Mouse (Mus musculus) liver, adult 2 months (tissue): ENCODE results near the gene Kif5c. TPM values are rescaled to one million over a fixed set of nuclear protein-coding genes. Genes with fewer than 3 reads are reported as not detected.

ENCODE experiments used
- DNase-seq: peaks from one replicate; pipeline ENCODE4 v3.0.0-alpha.2; 2011; ENCODE audit warnings: low read depth, low spot score; ENCODE audit errors: extremely low read depth
- H3K27ac ChIP-seq: fragments of 200-500 bp; replicated peaks from 2 replicates; pipeline ENCODE4 v1.5.1; 2012; ENCODE audit warnings: low read depth, mild to moderate bottlenecking, control low read depth, inconsistent platforms, low read length; ENCODE audit not compliant: insufficient read depth
- H3K27me3 ChIP-seq: fragments of 200-500 bp; 2 replicates; pipeline ENCODE4 v1.6.1; 2012; ENCODE audit warnings: mild to moderate bottlenecking, moderate library complexity, low read length, inconsistent platforms; ENCODE audit not compliant: control insufficient read depth, insufficient read depth
- H3K36me3 ChIP-seq: fragments of 200-500 bp; 2 replicates; pipeline ENCODE4 v1.6.1; 2012; ENCODE audit warnings: low read length, inconsistent platforms; ENCODE audit not compliant: control insufficient read depth, insufficient read depth
- H3K4me1 ChIP-seq: fragments of 200-500 bp; 2 replicates; pipeline ENCODE4 v1.6.1; 2011; ENCODE audit warnings: low read length; ENCODE audit not compliant: control insufficient read depth, insufficient read depth
- H3K4me3 ChIP-seq: fragments of 200-500 bp; 2 replicates; pipeline ENCODE4 v1.5.1; 2011; ENCODE audit warnings: low read depth, mild to moderate bottlenecking, control low read depth, low read length, moderate library complexity; ENCODE audit not compliant: insufficient read depth
- H3K79me2 ChIP-seq: fragments of 200-500 bp; 2 replicates; pipeline ENCODE4 v1.6.1; 2012; ENCODE audit warnings: inconsistent platforms, mild to moderate bottlenecking, low read length, moderate library complexity; ENCODE audit not compliant: control insufficient read depth, insufficient read depth
- H3K9ac ChIP-seq: fragments of 200-500 bp; 2 replicates; pipeline ENCODE4 v1.6.1; 2012; ENCODE audit warnings: low read depth, mild to moderate bottlenecking, control low read depth, inconsistent platforms, low read length
- CTCF ChIP-seq: fragments of 200-500 bp; IDR thresholded peaks from 2 replicates; pipeline ENCODE4 v1.5.1; 2011; ENCODE audit warnings: low read depth, low read length, control low read depth
- POLR2A ChIP-seq: fragments of 200-500 bp; IDR thresholded peaks from 2 replicates; pipeline ENCODE4 v1.6.1; 2011; ENCODE audit warnings: low read length, control low read depth; ENCODE audit not compliant: insufficient read depth; ENCODE audit errors: extremely low read depth
- WGBS: fragments of 180-500 bp; shearing (Covaris S2); methylation state at CpG from one replicate; pipeline ENCODE4 v1.1.7; 2018; 5-methylcytosine and 5-hydroxymethylcytosine counted together
- polyA plus RNA-seq: library from polyadenylated mRNA; depleted of rRNA; stranded (reverse); fragments of >200 nt; gene quantifications from 2 replicates; pipeline ENCODE4 v1.2.3, GENCODE M21; 2012
- total RNA-seq: library from RNA; depleted of rRNA; stranded (reverse); fragments of >200 nt; gene quantifications from 2 replicates; pipeline ENCODE4 v1.2.3, GENCODE M21; 2014

Kif5c gene
- total and polyA plus RNA-seq, 2 experiments, result under 0.01 TPM; not detected in 1

DNA sequence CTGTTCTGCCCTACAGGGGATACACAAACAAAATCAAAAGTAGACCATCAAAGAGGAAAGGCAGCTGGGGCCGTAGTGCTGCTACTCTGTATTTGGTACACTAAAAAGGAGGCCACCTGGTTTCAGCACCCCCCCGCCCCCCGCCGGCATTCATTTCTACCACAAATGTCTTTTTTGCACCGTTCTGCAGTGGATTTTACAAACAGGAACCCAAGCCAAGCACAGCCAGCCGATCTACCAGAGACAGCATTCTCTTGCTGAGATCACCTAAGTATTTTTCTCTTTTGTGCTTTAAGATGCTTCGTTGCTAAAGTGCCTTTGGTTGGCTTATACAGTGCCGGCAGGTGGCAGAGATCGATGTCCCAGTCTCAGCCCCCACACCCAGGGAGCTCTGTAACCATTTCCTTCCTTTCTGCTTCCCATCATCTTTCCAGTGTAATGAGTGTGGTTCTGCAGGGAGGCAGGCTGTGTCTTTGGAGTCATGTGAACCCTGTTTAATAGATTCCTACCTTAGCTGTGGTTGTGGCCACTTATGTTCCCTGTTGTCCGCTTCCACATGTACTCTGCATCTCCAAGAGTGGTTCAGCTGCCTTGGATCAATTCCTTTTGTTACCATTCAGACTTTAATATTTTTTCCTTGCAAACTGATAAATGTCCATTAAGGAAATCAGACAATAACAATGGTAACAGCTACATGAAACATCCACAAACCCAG, 110.0 kb downstream of the Kif5c start:
- no peaks in the 10 kb centered on the region for H3K36me3 ChIP-seq
- 80% methylated on average over 10 of the region's 10 CpGs for WGBS
- H3K79me2 ChIP-seq, result no peaks in the 10 kb centered on the region
- H3K4me3 ChIP-seq, result no peak overlapping the region
- H3K9ac ChIP-seq, result no peak overlapping the region
- no peak overlapping the region for H3K27ac ChIP-seq
- TF ChIP-seq POLR2A (no peak), CTCF (no peak)
- H3K4me1 ChIP-seq, result no peaks in the 10 kb centered on the region
- DNase-seq, result no peak
- H3K27me3 ChIP-seq, result no peaks in the 10 kb centered on the region

DNA sequence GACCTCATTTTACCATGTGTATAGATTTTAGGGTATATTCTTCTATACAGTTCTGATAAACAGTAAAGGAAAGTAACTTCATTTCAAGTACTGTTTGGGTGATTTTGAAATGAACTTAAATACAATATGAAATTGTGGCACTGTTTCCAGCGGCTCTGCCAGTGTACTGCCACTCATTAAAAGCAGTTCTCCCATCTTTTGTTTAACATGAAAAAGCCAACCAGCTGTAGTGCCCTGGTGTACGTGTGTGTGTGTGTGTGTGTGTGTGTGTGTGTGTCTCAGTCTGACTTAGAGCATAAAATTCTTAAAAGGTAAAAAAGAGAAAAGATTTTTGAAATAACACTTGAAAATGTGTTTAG, 110.5 kb downstream of the Kif5c start:
- Histone ChIP-seq H3K36me3 (no peaks in the 10 kb centered on the region), H3K27ac (no peak overlapping the region), H3K4me3 (no peak overlapping the region), H3K4me1 (no peaks in the 10 kb centered on the region), H3K9ac (no peak overlapping the region), H3K79me2 (no peaks in the 10 kb centered on the region), H3K27me3 (no peaks in the 10 kb centered on the region)
- no peak for TF ChIP-seq POLR2A
- no peak for TF ChIP-seq CTCF
- no peak for DNase-seq
- WGBS, result 71% methylated on average over 2 of the region's 2 CpGs

DNA sequence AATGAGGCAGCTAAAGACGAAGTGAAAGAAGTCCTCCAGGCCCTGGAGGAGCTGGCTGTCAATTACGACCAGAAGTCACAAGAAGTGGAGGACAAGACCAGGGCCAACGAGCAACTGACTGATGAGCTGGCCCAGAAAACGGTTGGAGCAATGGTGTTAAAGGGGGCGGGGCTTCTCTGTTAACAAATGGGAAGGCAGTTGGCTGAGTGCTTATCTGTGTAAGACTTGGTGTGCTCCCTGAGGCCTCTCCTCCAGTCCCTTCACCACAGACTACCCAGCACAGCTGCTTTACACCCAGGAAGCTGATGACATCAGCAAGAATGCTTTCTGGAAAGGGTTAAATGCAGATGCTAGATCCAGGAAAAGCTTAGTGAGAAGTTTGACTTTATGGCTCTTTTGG, 111.1 kb downstream of the Kif5c start:
- Histone ChIP-seq H3K9ac (no peak overlapping the region), H3K79me2 (no peaks in the 10 kb centered on the region), H3K4me1 (no peaks in the 10 kb centered on the region), H3K36me3 (no peaks in the 10 kb centered on the region), H3K4me3 (no peak overlapping the region), H3K27me3 (no peaks in the 10 kb centered on the region), H3K27ac (no peak overlapping the region)
- WGBS, result 40% methylated on average over 5 of the region's 5 CpGs
- TF ChIP-seq CTCF (no peak), POLR2A (no peak)
- no peak for DNase-seq

DNA sequence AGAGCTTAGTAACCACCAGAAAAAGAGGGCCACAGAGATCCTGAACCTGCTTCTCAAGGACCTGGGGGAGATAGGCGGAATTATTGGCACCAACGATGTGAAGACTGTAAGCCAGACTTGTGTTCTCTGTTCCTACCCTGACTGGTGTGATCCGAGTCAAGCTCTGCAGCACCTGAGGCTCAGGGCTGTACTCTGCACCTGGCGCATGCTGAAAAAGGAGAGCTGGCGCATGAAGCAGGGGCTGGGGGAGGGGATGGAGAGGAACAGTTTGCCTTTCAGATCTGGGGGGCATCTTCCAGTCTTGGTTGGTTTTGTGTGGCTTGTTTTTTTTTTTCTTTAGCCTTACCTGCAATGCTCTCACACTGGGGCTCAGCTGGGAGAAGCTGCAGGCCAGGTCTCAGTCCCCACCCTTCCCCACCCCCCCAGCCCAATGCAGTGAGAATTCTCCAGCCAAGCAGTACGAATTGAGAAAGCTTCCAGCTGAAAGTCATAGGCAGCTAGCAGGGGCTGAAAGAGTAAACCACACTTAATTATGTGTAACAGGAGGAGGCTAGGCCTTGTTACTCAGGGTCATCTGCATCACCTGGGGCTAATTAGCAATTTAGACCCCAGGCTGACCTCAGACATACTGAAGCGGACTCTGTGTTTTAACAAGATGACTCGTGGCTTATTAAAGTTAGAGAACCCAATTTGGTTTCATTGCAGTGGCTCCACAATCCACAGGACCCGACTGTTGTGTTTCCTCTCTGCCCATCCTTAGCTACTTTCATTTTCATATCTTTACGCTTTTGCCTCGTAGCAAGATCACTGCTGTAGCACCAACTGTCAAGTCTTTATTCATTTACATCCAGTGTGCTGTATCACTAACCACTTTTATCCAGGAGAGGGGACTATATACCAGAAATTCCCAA, 113.9 kb downstream of the Kif5c start:
- DNase-seq, result no peak
- no peak overlapping the region for H3K27ac ChIP-seq
- no peaks in the 10 kb centered on the region for H3K36me3 ChIP-seq
- TF ChIP-seq CTCF (no peak), POLR2A (no peak)
- H3K27me3 ChIP-seq, result no peaks in the 10 kb centered on the region
- no peaks in the 10 kb centered on the region for H3K4me1 ChIP-seq
- WGBS, result 74% methylated on average over 11 of the region's 11 CpGs
- no peak overlapping the region for H3K4me3 ChIP-seq
- H3K9ac ChIP-seq, result no peak overlapping the region
- H3K79me2 ChIP-seq, result no peaks in the 10 kb centered on the region

DNA sequence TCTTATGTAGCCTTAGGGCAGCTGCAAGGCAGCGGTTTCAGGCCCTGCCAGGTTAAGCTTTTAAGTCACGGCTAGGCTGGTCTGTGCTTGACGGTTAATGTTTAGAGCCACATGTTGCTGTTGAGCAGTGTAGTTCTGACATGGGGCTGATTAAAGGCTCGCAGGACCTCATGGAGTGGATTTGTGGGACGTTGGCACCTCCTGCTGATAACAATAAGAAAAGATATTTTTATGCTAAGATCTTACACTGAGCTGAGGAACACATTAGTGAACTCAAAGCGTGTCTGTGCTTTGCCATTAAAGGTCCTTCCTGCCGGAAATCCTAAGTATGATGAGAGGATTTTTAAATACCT, 114.5 kb downstream of the Kif5c start:
- peak overlapping the region; percentile 20; the same call in 1 of the 2 replicates for H3K4me3 ChIP-seq

More for the DNA sequence above, 114.5 kb downstream of the Kif5c start:
- TF ChIP-seq POLR2A (no peak), CTCF (no peak)
- no peaks in the 10 kb centered on the region for H3K27me3 ChIP-seq
- no peaks in the 10 kb centered on the region for H3K36me3 ChIP-seq
- DNase-seq, result no peak
- 72% methylated on average over 7 of the region's 7 CpGs for WGBS
- H3K9ac ChIP-seq, result no peak overlapping the region
- H3K79me2 ChIP-seq, result no peaks in the 10 kb centered on the region
- no peaks in the 10 kb centered on the region for H3K4me1 ChIP-seq
- no peak overlapping the region for H3K27ac ChIP-seq
